Mouse (Mus musculus): ENCODE measurements around the gene Irf9. TPM values are rescaled to one million over a fixed set of nuclear protein-coding genes. Genes with fewer than 3 reads are reported as not detected.

Gene Irf9
- total RNA-seq, 4 experiments from 2014 or later: 7.2 to 8.9 (median 8.4) TPM

GRCm38 (mm10) chr14:55580731-55581130 is 22.6 kb upstream of the Irf9 start:
- DNase-seq (ENCODE audit: low spot score): no peak

- DNase-seq (ENCODE audit: low spot score): no peak
Measured at GRCm38 (mm10) chr14:55581981-55582681, 21.2 kb upstream of the Irf9 start.

- no peak for DNase-seq (ENCODE audit: low spot score)
Measured at GRCm38 (mm10) chr14:55584303-55584701, 19.1 kb upstream of the Irf9 start.

- DNase-seq (ENCODE audit: low spot score): peak; percentile 84
Measured at GRCm38 (mm10) chr14:55584702-55585565, 18.4 kb upstream of the Irf9 start, which contains the start of gene Emc9. TSS of gene Emc9 (minus strand) at chr14:55585302.

- no peak for DNase-seq (ENCODE audit: low spot score)
Measured at GRCm38 (mm10) chr14:55585566-55585960, 17.8 kb upstream of the Irf9 start.

DNA sequence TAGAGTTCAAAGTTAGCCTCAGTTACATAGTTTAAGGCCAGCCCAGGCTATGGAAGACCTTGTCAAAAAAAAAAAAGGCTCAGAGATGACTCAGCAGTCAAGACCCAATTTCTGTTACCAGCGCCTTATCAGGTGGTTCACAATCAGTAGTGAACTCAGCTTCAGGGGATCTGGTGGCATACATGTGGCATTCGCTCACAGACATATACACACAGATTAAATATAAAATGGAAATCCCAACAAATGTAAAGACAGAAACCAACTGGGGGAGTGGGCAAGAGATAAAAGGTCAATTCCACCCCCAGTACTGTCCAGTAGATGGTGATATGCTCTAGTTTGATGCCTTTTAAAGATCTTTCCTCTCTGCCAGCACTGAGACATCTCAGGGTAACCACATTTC is 17.2 kb upstream of the Irf9 start:
- no peak for DNase-seq (ENCODE audit: low spot score)

DNA sequence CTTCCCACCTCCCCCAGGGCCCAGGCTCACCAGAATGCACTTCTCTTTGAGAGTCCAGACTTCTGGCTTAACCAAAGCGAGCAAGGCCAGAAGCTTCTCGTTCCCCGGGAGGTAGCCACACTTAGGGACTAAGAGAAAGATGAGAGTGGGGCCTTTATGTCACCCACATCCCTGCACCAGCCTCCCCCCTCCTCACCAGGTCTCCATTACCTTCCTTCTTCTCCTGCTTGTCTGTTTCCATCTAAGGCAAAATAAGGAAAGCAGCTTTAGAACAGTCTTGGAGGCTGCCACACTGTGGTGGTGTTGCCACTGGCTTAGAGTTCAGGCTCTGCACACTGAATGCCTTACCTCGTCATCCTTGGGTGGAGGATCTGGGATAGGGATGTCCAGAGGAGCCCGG is 14.1 kb upstream of the Irf9 start:
- DNase-seq (ENCODE audit: low spot score): no peak

DNA sequence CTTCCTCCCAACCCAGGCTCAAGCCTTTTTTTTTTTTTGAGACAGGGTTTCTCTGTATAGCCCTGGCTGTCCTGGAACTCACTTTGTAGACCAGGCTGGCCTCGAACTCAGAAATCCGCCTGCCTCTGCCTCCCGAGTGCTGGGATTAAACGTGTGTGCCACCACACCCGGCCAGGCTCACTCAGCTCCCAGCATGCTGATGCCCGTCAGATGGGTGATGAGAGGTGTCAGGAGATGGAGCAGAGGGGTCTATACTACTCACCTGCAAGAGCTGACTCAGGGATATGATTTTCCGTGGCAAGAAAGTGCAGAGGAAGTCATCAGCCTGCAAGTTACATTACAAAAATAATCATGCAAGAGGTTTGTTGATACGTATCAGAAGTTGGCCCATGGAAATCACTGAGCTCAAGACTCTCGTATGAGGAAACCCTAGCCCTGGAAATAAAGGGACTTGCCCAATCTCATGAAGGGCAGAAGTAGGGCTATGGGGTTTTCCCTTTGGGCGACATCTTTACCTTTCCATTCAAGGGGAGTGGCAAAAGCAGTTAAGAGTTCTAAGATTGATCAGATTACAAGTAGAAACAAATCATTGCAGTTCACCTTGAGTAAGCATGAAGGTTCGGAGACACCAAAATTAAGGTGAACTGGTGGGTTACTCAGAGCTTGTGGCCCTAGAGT is 13.5 kb upstream of the Irf9 start:
- DNase-seq (ENCODE audit: low spot score): no peak

DNA sequence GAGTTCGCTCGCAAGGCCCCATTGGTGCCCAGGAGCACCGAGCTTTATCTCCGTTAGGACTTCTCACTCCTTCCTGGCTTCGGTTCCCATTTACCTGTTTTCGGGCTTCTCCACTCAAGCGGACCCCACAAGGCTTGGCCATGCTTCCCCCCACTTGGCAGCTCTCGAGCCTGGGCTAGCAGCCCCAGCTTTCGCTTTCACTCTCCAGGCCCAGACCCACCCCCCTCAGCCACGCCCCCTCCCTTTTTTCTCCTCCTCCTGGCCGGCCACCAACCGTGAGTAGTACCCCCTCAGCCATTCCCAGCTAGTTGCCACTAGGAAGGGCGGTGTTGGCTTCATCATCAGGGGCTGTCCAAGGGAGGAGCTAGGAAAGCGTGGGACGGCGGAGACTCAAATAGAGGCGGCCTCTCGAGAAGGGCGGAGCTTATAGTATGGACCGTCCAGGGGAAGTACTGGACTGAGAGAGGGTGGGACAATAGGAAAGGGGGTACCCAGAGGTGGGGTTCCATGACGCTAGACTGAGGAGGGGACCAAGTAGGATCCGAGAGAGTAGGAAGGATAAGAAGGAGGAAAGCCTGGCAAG is 12.5 kb upstream of the Irf9 start, which contains the start of gene Psme2:
Gene Psme2, minus strand, starts transcription at position 366 of the 583 bp plus-strand sequence.
- peak; percentile 98 for DNase-seq (ENCODE audit: low spot score)

GRCm38 (mm10) chr14:55591331-55591891 is 12.0 kb upstream of the Irf9 start, which contains the start of gene Rnf31:
TSS of gene Rnf31 (plus strand) at chr14:55591708.
- peak; percentile 97 for DNase-seq (ENCODE audit: low spot score)

- no peak for DNase-seq (ENCODE audit: low spot score)
Measured at GRCm38 (mm10) chr14:55592226-55592625, 11.1 kb upstream of the Irf9 start.

DNA sequence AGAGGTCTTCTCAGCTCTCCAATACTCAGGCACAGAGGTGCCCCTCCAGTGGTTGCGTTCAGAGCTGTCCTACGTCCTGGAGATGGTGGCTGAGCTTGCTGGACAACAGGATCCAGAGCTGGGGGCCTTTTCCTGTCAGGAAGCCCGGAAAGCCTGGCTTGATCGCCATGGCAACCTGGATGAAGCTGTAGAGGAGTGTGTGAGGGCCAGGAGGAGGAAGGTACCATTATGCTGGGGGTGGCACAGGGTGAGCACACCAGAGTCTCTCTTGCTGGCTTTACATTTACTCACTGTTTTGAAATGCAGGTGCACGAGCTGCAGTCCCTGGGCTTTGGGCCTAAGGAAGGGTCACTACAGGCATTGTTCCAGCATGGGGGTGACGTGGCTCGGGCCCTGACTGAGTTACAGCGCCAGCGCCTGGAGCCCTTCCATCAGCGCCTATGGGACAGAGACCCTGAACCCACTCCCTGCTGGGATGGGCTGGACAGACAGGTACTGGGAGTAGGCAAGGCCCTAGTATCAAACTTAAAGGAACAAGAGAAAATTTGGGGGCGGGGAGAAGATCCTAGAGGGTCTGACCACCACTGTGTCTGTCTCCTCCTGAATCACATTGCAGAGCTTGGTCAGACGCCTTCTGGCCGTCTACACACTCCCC is 7.2 kb upstream of the Irf9 start:
- no peak for DNase-seq (ENCODE audit: low spot score)

DNA sequence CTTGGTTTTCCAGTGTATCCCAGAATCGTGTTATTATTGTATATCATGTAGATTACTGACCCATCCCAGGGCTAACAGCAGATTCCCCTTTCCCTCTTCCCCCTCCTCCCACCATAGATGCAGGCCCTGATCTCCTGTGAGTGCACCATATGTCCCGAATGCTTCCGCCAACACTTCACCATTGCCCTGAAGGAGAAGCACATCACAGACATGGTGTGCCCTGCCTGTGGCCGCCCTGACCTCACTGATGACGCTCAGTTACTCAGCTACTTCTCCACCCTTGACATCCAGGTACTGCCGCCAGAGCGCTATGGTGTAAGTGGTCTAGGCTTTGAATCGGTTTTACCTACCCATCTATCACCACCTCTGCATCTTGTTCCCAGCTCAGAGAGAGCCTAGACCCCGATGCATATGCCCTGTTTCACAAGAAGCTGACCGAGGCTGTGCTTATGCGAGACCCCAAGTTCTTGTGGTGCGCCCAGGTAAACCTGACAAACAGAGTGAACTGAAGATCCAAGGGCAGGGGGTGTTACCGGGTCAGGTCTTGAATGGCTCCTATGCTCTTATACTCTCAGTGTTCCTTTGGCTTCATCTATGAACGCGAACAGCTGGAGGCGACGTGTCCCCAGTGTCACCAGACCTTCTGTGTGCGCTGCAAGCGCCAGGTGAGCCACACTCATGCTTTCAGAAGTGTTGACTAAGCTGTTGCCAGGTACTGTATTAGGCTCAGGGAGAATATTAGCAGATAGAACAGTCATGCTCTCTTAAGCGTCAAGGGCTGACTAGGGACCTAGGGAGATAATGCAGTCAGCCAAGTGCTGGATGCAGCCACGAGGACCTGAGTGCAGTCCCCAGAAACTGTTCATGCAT is 4.6 kb upstream of the Irf9 start:
- DNase-seq (ENCODE audit: low spot score): no peak

- peak; percentile 95 for DNase-seq (ENCODE audit: low spot score)
Measured at GRCm38 (mm10) chr14:55603633-55604576, 534 bp downstream of the Irf9 start.

GRCm38 (mm10) chr14:55604823-55605222 is 1.5 kb downstream of the Irf9 start:
- DNase-seq (ENCODE audit: low spot score): no peak

- DNase-seq (ENCODE audit: low spot score): no peak
Measured at GRCm38 (mm10) chr14:55605743-55606459, 2.5 kb downstream of the Irf9 start.

DNA sequence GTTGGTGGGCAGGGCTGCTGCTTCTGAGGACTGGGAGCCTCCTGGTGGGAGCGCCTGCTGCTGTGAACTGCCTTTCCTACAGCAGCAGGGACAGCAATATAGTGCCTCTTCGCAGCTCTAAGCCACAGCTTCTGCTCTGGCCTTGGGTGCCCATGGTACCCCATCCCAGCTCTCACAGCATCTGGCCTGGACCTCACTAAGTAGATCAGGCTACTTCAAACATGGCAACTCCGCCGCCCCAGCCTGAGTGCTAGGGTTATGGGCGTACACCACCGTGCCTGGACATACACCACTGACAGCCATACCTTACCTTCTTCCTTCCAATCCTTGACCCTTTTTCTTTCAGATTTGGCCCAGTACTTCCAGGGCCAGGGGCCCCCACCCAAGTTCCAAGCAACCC is 5.0 kb downstream of the Irf9 start:
- DNase-seq (ENCODE audit: low spot score): no peak

DNA sequence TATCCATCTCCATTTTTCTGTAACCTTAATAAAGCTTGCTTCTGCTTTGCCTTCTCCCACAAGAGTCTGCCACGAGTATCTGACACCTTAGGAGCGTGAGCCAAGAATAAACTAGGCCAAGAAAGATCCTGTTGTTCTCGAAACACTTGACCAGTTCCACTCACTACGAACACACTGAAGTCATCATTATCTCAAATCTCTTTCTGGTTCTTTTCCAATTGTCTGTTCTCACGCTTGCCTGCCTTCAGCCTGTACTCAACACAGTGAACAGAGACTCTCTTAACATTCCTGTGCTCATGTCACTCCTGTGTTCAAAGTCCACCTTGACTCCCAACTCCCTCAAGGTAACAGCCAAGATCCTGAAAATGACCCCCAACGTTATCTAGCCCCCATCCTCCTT is 10.0 kb downstream of the Irf9 start:
- DNase-seq (ENCODE audit: low spot score): no peak
